Mouse (Mus musculus): ENCODE results near the gene Spic. TPM values are rescaled to one million over a fixed set of nuclear protein-coding genes. Genes with fewer than 3 reads are reported as not detected.

Spic gene
- total RNA-seq (2021): not detected
- long read RNA-seq, experiment 1: 0 reads
- long read RNA-seq, experiment 2: 0 reads

GRCm38 (mm10) chr10:88684925-88685324 is at the start of gene Spic:
Spic (minus strand) TSS chr10:88685015.
- no peak for DNase-seq
- intact Hi-C loops (cut with DNase I): no loop called here
- no peak for TF ChIP-seq CTCF (IDR thresholded peaks at IDR 0.05)
- Histone ChIP-seq H3K4me3 (no peak within 1 kb of the TSS), H3K27ac (no peak within 1 kb of the TSS)

GRCm38 (mm10) chr10:88732309-88732622 is 47.5 kb upstream of the Spic start:
- intact Hi-C loops (cut with DNase I): loop anchor here (5.0 kb wide), 1 partner anchor 355 kb away; the partner anchor contains the start of genes Dram1 and Gnptab
- H3K27ac ChIP-seq: peak overlapping the region; percentile 95
- TF ChIP-seq CTCF (IDR thresholded peaks at IDR 0.05): no peak
- H3K4me3 ChIP-seq: peak overlapping the region; percentile 100
- no peak for DNase-seq

GRCm38 (mm10) chr10:88731496-88732308 is 46.9 kb upstream of the Spic start:
- Histone ChIP-seq H3K27ac (peak overlapping the region; percentile 95), H3K4me3 (peak overlapping the region; percentile 100)
- intact Hi-C loops (cut with DNase I): loop anchor here (5.0 kb wide), 1 partner anchor 354 kb away; the partner anchor contains the start of genes Dram1 and Gnptab
- TF ChIP-seq CTCF (IDR thresholded peaks at IDR 0.05): 0 out of 2 replicates have a peak, but pooled peaks have one; percentile 8
- DNase-seq: no peak

DNA sequence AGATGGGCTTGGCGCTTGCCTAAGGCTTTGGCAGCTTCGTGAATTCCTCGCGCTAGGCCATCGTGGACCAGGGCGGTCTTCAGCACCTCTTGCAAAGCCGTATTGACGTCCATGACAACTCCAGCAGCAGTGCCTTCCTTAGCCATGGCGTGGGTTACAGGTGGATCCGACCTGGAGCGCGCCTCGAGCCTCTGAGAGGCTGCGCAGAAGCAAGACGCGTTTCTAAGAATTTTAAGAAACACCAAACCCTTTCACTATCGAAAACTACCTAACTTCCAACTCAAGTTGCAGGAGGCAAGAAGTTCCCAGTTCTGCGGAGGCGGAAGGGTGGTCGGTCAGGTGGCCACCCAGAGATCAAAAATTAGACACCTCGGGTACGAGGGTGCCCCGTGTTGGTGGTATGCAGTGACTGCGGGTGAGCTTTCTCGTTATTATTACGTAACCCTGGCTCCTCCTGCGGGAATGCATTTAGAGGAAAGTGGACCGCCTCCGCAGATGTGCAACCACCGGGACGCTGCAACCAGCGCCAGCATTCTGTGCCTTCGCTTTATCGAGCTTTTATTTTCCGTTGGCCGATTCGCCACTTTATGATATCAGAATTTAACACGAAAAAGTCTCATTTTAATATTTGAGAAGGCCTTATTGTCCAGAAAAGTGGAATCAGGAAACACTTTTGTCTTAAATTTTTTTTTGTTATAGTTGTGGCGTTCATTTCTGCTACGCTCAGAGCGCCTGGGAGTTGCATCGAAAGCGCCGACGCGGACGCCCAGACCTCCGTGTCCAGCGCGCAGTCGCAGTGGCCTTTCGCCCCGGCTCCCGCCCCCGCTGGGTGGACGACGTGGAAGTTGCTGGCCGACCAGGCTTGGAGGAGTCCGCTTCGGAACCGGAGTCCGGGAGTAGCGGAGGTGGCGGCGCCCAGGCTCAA is 46.0 kb upstream of the Spic start, which contains the start of gene Arl1:
TSS of gene Arl1 (plus strand) at position 288 of the 925 bp plus-strand sequence.
- no peak; the same call in 1 of the 2 replicates for TF ChIP-seq CTCF (IDR thresholded peaks at IDR 0.05)
- peak; percentile 97 for DNase-seq
- intact Hi-C loops (cut with DNase I): loop anchor here (5.0 kb wide), 1 partner anchor 354 kb away; the partner anchor contains the start of genes Dram1 and Gnptab
- peak within 1 kb of the TSS; percentile 95 for H3K27ac ChIP-seq
- peak within 1 kb of the TSS; percentile 100 for H3K4me3 ChIP-seq

DNA sequence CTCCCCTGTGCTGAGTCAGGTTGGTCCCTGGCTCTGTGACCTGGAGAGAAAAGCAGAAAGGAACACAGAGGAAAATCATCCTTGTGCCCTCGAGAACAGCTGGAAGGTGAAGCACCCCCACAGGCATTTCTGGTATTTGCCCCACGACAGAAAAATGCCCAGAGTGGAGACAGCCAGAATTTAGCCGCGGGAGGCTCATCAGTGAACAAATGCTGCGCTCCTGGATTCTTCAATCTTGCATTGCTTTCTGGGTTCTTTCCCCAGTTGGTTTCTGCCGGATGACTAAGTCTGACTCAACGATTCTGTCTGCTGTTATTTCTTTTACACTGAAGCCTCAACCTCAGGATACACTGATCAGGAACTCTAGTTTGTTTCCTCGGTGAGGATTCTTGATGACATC is 43.4 kb upstream of the Spic start:
- Histone ChIP-seq H3K4me3 (no peak overlapping the region), H3K27ac (no peak overlapping the region)
- intact Hi-C loops (cut with DNase I): loop anchor here (5.0 kb wide), 1 partner anchor 166 kb away; no protein-coding TSS in a partner anchor
- no peak for TF ChIP-seq CTCF (IDR thresholded peaks at IDR 0.05)
- no peak for DNase-seq

DNA sequence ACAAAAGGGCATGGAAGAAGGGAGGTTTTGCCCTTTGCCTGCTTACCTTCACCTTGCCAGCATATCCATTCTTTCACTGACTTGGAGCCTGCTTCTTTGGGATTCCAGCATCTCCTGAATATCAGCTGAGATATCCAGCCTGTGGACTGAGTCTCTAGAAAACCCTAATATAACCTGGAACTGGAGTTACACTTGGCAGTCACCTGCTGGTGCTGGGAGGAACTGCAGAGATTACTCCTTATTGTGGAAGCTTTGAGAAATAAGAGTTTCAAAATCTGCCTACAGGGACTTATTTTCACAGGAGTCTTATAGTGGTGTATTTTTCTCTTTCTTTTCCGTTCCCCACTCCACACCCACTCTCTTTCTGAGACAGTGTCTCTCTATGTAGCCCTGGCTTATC is 42.3 kb upstream of the Spic start:
- peak; percentile 56 for TF ChIP-seq CTCF (IDR thresholded peaks at IDR 0.05)
- no peak for DNase-seq
- intact Hi-C loops (cut with DNase I): loop anchor here (5.0 kb wide), 1 partner anchor 165 kb away; no protein-coding TSS in a partner anchor
- Histone ChIP-seq H3K27ac (no peak overlapping the region), H3K4me3 (no peak overlapping the region)

DNA sequence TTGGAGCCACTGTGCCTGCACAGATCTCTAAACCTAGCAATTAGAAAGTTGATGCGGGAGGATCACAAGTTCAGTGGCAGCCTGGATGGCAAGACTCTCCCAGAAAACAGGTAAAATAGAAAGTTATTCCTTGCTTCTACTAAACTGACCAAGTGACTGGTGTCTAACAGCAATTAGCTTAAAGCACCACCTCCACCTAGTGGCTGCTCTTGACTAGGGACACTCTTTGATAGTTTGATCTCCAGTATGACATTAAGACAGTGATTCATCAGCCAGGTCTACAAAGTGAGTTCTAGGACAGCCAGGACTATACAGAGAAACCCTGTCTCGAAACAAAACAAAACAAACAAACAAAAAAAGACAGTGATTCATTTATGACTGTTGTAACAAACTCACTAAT is 40.5 kb upstream of the Spic start:
- TF ChIP-seq CTCF (IDR thresholded peaks at IDR 0.05): peak; percentile 59
- Histone ChIP-seq H3K4me3 (no peak overlapping the region), H3K27ac (no peak overlapping the region)
- intact Hi-C loops (cut with DNase I): loop anchor here (5.0 kb wide), 1 partner anchor 163 kb away; no protein-coding TSS in a partner anchor
- DNase-seq: no peak

- no peak for DNase-seq
Measured at GRCm38 (mm10) chr10:88719618-88720017, 34.8 kb upstream of the Spic start.

GRCm38 (mm10) chr10:88717756-88718025 is 32.9 kb upstream of the Spic start:
- no peak overlapping the region for H3K27ac ChIP-seq
- no peak overlapping the region for H3K4me3 ChIP-seq
- no peak for TF ChIP-seq CTCF (IDR thresholded peaks at IDR 0.05)
- DNase-seq: no peak
- intact Hi-C loops (cut with DNase I): no loop called here

More at GRCm38 (mm10) chr10:88719618-88720017, 34.8 kb upstream of the Spic start:
- no peak overlapping the region for H3K4me3 ChIP-seq
- no peak for TF ChIP-seq CTCF (IDR thresholded peaks at IDR 0.05)
- no peak overlapping the region for H3K27ac ChIP-seq
- intact Hi-C loops (cut with DNase I): no loop called here

DNA sequence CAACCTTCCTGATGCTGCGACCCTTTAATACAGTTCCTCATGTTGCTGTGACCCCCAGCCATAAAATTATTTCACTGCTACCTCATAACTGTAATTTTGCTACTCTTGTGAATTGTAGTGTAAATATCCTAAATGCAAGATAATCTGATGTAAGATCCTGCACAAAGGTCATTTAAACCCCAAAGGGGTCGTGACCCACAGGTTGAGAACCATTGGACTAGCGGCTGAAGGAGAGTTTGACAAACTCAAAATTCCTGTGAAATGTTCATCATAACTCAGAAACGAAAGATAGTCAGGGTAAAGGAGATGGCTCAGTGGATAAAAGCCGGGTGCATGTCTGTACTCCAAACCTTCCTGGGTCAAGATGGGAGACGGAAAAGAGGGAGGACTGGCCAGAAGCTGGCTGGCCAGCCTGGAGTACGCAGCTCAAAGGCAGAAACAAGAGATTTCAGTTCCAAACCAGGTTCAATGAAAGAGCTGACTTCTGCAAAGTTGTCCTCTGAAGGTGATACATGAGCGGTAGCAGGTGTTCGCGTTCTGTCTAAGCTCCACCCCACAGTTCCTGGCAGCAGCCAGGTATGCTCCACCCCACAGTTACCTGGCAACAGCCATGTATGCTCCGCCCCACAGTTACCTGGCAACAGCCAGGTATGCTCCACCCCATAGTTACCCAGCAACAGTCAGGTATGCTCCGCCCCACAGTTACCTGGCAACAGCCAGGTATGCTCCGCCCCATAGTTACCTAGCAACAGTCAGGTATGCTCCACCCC is 32.4 kb upstream of the Spic start:
- no peak overlapping the region for H3K4me3 ChIP-seq
- no peak for TF ChIP-seq CTCF (IDR thresholded peaks at IDR 0.05)
- no peak overlapping the region for H3K27ac ChIP-seq
- intact Hi-C loops (cut with DNase I): no loop called here
- no peak for DNase-seq

DNA sequence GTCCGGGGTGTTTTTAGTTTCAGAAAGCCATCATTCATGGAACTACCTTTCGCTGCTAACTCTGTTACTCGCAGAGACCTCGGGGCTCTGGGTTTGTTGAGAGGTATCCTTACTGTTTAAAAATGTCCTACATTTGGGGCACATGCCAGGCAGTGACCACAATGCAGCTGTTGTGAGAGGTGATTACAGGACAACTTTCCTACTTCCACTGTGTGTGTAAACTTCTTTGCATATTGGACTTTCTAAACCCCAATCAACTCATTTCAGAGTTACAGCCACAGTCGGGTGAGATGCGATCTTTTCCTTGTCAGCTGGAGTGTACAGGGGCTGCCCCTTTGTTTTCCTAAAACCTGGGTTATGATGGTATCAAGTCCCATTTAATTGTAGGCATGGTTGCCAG is 30.8 kb upstream of the Spic start:
- TF ChIP-seq CTCF (IDR thresholded peaks at IDR 0.05): no peak
- no peak for DNase-seq
- Histone ChIP-seq H3K27ac (no peak overlapping the region), H3K4me3 (no peak overlapping the region)
- intact Hi-C loops (cut with DNase I): no loop called here

GRCm38 (mm10) chr10:88714744-88715143 is 29.9 kb upstream of the Spic start:
- intact Hi-C loops (cut with DNase I): no loop called here
- no peak for DNase-seq
- H3K4me3 ChIP-seq: no peak overlapping the region
- H3K27ac ChIP-seq: no peak overlapping the region
- TF ChIP-seq CTCF (IDR thresholded peaks at IDR 0.05): no peak
